Mouse (Mus musculus) olfactory bulb, adult 2 months (tissue): ENCODE data around the gene Fat3.

Source experiments
- CTCF ChIP-seq: fragments of 200-500 bp; IDR thresholded peaks from 2 replicates; pipeline ENCODE4 v1.5.1; 2012; ENCODE audit warnings: low read depth, mild to moderate bottlenecking, low read length, moderate library complexity; ENCODE audit not compliant: insufficient read depth
- POLR2A ChIP-seq: fragments of 200-500 bp; IDR thresholded peaks from 2 replicates; pipeline ENCODE4 v1.6.1; 2012; ENCODE audit warnings: mild to moderate bottlenecking, low read depth, low read length, moderate library complexity; ENCODE audit not compliant: insufficient read depth

DNA sequence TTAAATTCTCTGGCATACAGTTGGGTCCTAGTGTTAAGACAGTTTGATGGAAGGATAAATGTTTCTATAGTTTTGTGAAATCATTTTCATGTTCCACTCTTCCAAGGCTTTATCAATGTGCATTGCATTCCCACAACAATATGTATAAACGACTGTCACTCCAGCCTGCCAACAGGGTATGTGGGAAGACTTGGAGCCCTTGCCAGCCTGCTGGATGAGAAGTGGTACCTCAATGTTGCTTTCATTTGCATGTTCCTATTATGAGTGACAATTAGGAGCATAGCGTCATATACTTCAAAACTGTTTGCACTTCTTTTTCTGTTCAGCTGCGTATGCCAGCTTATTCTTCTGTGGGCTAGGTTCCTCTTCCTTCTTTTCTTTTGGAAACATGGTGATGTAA lies 489.7 kb downstream of the Fat3 start:
- TF ChIP-seq CTCF (no peak), POLR2A (no peak)
